ENCODE assay signal across 13 mouse cellular contexts in the genomic region with DNA sequence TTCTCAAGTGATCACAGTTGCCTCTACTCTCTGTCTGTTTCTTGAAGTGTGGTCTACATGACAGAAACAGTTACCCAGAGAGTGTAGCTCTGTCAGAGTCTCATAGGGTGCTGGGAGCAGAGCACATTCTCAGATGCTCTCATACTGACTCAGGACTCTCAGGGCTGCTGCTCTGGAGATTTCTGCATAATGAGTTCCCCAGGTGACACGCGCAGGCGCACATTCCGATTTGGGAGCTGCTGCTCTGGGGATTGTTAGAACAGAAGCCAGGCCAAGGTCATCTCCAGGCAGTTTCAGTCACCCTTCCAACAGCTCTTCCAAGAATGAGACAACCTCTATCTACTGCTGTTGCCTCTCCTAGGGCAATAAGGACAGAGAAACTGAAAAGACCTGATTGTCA. TPM values are rescaled to one million over a fixed set of nuclear protein-coding genes. Genes with fewer than 3 reads are reported as not detected.
A peak's percentile ranks its signal among the peaks of the same experiment; 100 is the strongest.
DNase-seq lines count a peak whose midpoint lies in the region; ATAC-seq and TF ChIP-seq lines count a peak whose summit lies in the region.
"Had no signal": no experiment of that assay in that cellular context is flagged by ENCODE, and none has a peak within 500 bp of the region (broad histone marks: within the 10 kb centered on the region; RNA-seq: fewer than 3 reads in every experiment).

No protein-coding gene starts in this region.

- H3K4me2 ChIP-seq in kidney, embryonic 14.5 days (replicated peaks; ENCODE audit: low read depth, low read length): no peak overlapping the region
- no peak overlapping the region for H3K4me2 ChIP-seq in heart, embryonic 14.5 days (ENCODE audit: low read length)
- H3K4me2 ChIP-seq: embryonic facial prominence, embryonic 13.5 days; heart, embryonic 15.5 days; midbrain, embryonic 11.5 days had no signal

- TF ChIP-seq CTCF in kidney, adult 2 months (conservative IDR thresholded peaks at IDR 0.05; ENCODE audit: insufficient read depth, insufficient read length, low read depth, low read length): no peak
- TF ChIP-seq CTCF in testis, adult 2 months (IDR thresholded peaks at IDR 0.05; ENCODE audit: control insufficient read depth, insufficient read depth, insufficient replicate concordance, low read depth, low read length): no peak

- no peak overlapping the region for H3K4me3 ChIP-seq in kidney, adult 2 months (ENCODE audit: insufficient read depth, low read depth, low read length)
- no peak overlapping the region for H3K4me3 ChIP-seq in kidney, embryonic 14.5 days (ENCODE audit: low read length)
- no peak overlapping the region for H3K4me3 ChIP-seq in heart, embryonic 14.5 days (ENCODE audit: control insufficient read depth in 1 of 2, insufficient read depth in 1 of 2, low read depth in 1 of 2, low read length in 2 of 2)
- H3K4me3 ChIP-seq in testis, adult 2 months (ENCODE audit: control insufficient read depth, low read depth, low read length): no peak overlapping the region
- H3K4me3 ChIP-seq: embryonic facial prominence, embryonic 13.5 days; heart, embryonic 15.5 days had no signal

- no peak overlapping the region for H3K9ac ChIP-seq in kidney, embryonic 14.5 days (ENCODE audit: low read depth, low read length)
- no peak overlapping the region for H3K9ac ChIP-seq in heart, embryonic 14.5 days (ENCODE audit: low read length)
- H3K9ac ChIP-seq: embryonic facial prominence, embryonic 13.5 days; heart, embryonic 15.5 days had no signal

- 67% methylated on average over 4 of the region's 4 CpGs for WGBS in kidney, adult 2 months
- WGBS in kidney, embryonic 14.5 days: 85% methylated on average over 4 of the region's 4 CpGs
- 58% methylated on average over 4 of the region's 4 CpGs for WGBS in heart, embryonic 14.5 days

- no peak for TF ChIP-seq POLR2A in kidney, adult 2 months (IDR thresholded peaks at IDR 0.05; ENCODE audit: low read depth, low read length)
- no peak for TF ChIP-seq POLR2A in testis, adult 2 months (IDR thresholded peaks at IDR 0.05; ENCODE audit: control insufficient read depth, low read depth, low read length)

- no peak for ATAC-seq in kidney, embryonic 14.5 days (ENCODE audit: low FRiP score, low TSS enrichment)
- no peak for ATAC-seq in heart, embryonic 14.5 days (ENCODE audit: insufficient number of reproducible peaks, insufficient read depth, low FRiP score, low read depth)
- ATAC-seq: intestine, embryonic 16.5 days had no signal

- no peaks in the 10 kb centered on the region for H3K27me3 ChIP-seq in kidney, adult 2 months (replicated peaks; ENCODE audit: control insufficient read depth, insufficient read depth, low read length)
- no peaks in the 10 kb centered on the region for H3K27me3 ChIP-seq in kidney, embryonic 14.5 days (ENCODE audit: control insufficient read depth, insufficient read depth, low read length)
- no peaks in the 10 kb centered on the region for H3K27me3 ChIP-seq in heart, embryonic 14.5 days (ENCODE audit: control insufficient read depth, insufficient read depth, low read length)
- H3K27me3 ChIP-seq in testis, adult 2 months (ENCODE audit: control insufficient read depth, insufficient read depth, low read length): no peaks in the 10 kb centered on the region
- H3K27me3 ChIP-seq: embryonic facial prominence, embryonic 13.5 days; heart, embryonic 15.5 days had no signal

- no peaks in the 10 kb centered on the region for H3K9me3 ChIP-seq in kidney, embryonic 14.5 days (ENCODE audit: control insufficient read depth, low read length)
- no peaks in the 10 kb centered on the region for H3K9me3 ChIP-seq in heart, embryonic 14.5 days (ENCODE audit: control insufficient read depth, low read length)
- H3K9me3 ChIP-seq: embryonic facial prominence, embryonic 13.5 days; heart, embryonic 15.5 days had no signal

- peaks cover 5% of the 10 kb centered on the region for H3K4me1 ChIP-seq in kidney, adult 2 months (ENCODE audit: control insufficient read depth, insufficient read depth, low read length)
- no peaks in the 10 kb centered on the region for H3K4me1 ChIP-seq in kidney, embryonic 14.5 days (ENCODE audit: control insufficient read depth, insufficient read depth, low read length)
- H3K4me1 ChIP-seq in heart, embryonic 14.5 days (ENCODE audit: control insufficient read depth in 2 of 2, insufficient read depth in 2 of 2, low read length in 2 of 2): peaks cover 0 to 12% of the 10 kb centered on the region in 2 experiments; a peak in 2 of 4 replicates
- H3K4me1 ChIP-seq in testis, adult 2 months (ENCODE audit: control insufficient read depth, insufficient read depth, low read length): peaks cover 2% of the 10 kb centered on the region; the same call in 1 of the 2 replicates

- no peaks in the 10 kb centered on the region for H3K36me3 ChIP-seq in kidney, adult 2 months (ENCODE audit: control insufficient read depth, insufficient read depth, low read length)
- no peaks in the 10 kb centered on the region for H3K36me3 ChIP-seq in kidney, embryonic 14.5 days (ENCODE audit: control insufficient read depth, insufficient read depth, low read length)
- H3K36me3 ChIP-seq in heart, embryonic 14.5 days (ENCODE audit: control insufficient read depth, insufficient read depth, low read length): no peaks in the 10 kb centered on the region
- no peaks in the 10 kb centered on the region for H3K36me3 ChIP-seq in testis, adult 2 months (ENCODE audit: control insufficient read depth, insufficient read depth, low read length)
- H3K36me3 ChIP-seq: embryonic facial prominence, embryonic 13.5 days; heart, embryonic 15.5 days had no signal

- peak; percentile 49 for DNase-seq in kidney, adult 2 months
- peak; percentile 84 for DNase-seq in adrenal gland, postnatal 14 days
- DNase-seq in cerebellum, postnatal 10 days: no peak
- no peak for DNase-seq in neural tube, embryonic 10.5 days (ENCODE audit: extremely low spot score, low spot score)
- no peak for DNase-seq in spleen, postnatal 4 days (ENCODE audit: low spot score in 2 of 2)
- DNase-seq: layer of hippocampus, postnatal 36 days had no signal

- no peak overlapping the region for H3K27ac ChIP-seq in kidney, adult 2 months (ENCODE audit: insufficient read depth, low read depth, low read length)
- H3K27ac ChIP-seq in kidney, embryonic 14.5 days (ENCODE audit: low read depth, low read length): no peak overlapping the region
- H3K27ac ChIP-seq in heart, embryonic 14.5 days (replicated peaks in 1 of 2; ENCODE audit: control insufficient read depth in 1 of 2, insufficient read depth in 1 of 2, low read depth in 2 of 2, low read length in 2 of 2): peak overlapping the region; percentile 35 to 61; a peak in 2 of 4 replicates
- 0 out of 2 replicates have a peak overlapping the region, but pooled peaks have one; percentile 34 for H3K27ac ChIP-seq in testis, adult 2 months (ENCODE audit: control insufficient read depth, insufficient read depth, low read depth, low read length)
- H3K27ac ChIP-seq: embryonic facial prominence, embryonic 13.5 days; heart, embryonic 15.5 days had no signal

RNA-seq across cellular contexts. Expression of a gene that starts 3.2 kb away (rescaled TPM):
- polyA plus RNA-seq in kidney, adult 2 months (2012; rRNA removed): 3.2 and 3.8 TPM in 2 replicates
- 34.6 and 42.0 TPM in 2 replicates for polyA plus RNA-seq in kidney, embryonic 14.5 days (2014; fragmentation: Nextera tagmentation; extraction: Ambion mirVana)
- total RNA-seq in adrenal gland, postnatal 14 days (2021): 24.1 and 29.2 TPM in 2 replicates
- polyA plus RNA-seq in heart, embryonic 14.5 days (2014; fragmentation: Nextera tagmentation; extraction: Ambion mirVana): 20.3 and 21.4 TPM in 2 replicates
- 5.3 and 6.4 TPM in 2 replicates for polyA plus RNA-seq in testis, adult 2 months (2012; rRNA removed)

RNA-seq across cellular contexts. Expression of a gene that starts 43.0 kb away (rescaled TPM):
- 20.5 and 26.7 TPM in 2 replicates for polyA plus RNA-seq in kidney, adult 2 months (2012; rRNA removed)
- 63.6 and 74.1 TPM in 2 replicates for polyA plus RNA-seq in kidney, embryonic 14.5 days (2014; fragmentation: Nextera tagmentation; extraction: Ambion mirVana)
- total RNA-seq in adrenal gland, postnatal 14 days (2021): 140 and 142 TPM in 2 replicates
- 66.6 and 71.4 TPM in 2 replicates for polyA plus RNA-seq in heart, embryonic 14.5 days (2014; fragmentation: Nextera tagmentation; extraction: Ambion mirVana)
- polyA plus RNA-seq in testis, adult 2 months (2012; rRNA removed): 39.3 and 53.4 TPM in 2 replicates

Comparison
In these comparisons a context has a peak if more than half of its experiments do, and no peak if none do; other contexts are left out.
1. DNase-seq: peak in kidney, adult 2 months (single experiment) and adrenal gland, postnatal 14 days (single experiment); none in cerebellum, postnatal 10 days (0 of 2), neural tube, embryonic 10.5 days (single experiment) and spleen, postnatal 4 days (0 of 2).
2. H3K27ac ChIP-seq: peak in heart, embryonic 14.5 days (2 of 2) and testis, adult 2 months (single experiment); none in kidney, adult 2 months (single experiment) and kidney, embryonic 14.5 days (single experiment).